Mouse (Mus musculus): ENCODE results near the gene Dyrk1a.
A peak's percentile ranks its signal among the peaks of the same experiment; 100 is the strongest.

The Dyrk1a gene

GRCm38 (mm10) chr16:94569229-94570176 is at the start of gene Dyrk1a:
TSS of gene Dyrk1a (plus strand) at chr16:94570010.
- peak; percentile 97 for DNase-seq

GRCm38 (mm10) chr16:94523594-94524377 is 46.0 kb upstream of the Dyrk1a start:
- no peak for DNase-seq

GRCm38 (mm10) chr16:94524691-94525090 is 45.1 kb upstream of the Dyrk1a start:
- no peak for DNase-seq

GRCm38 (mm10) chr16:94525955-94526343 is 43.9 kb upstream of the Dyrk1a start:
- DNase-seq: no peak

GRCm38 (mm10) chr16:94526344-94527151 is 43.3 kb upstream of the Dyrk1a start, which contains the start of gene Vps26c:
TSS of gene Vps26c (minus strand) at chr16:94526830.
- DNase-seq: peak; percentile 96

- DNase-seq: no peak
Observed at GRCm38 (mm10) chr16:94527152-94527534, 42.7 kb upstream of the Dyrk1a start.

GRCm38 (mm10) chr16:94527546-94527945 is 42.3 kb upstream of the Dyrk1a start:
- DNase-seq: no peak

- no peak for DNase-seq
Observed at GRCm38 (mm10) chr16:94531268-94531667, 38.5 kb upstream of the Dyrk1a start.

- no peak for DNase-seq
Observed at GRCm38 (mm10) chr16:94533679-94534078, 36.1 kb upstream of the Dyrk1a start.

GRCm38 (mm10) chr16:94535716-94536115 is 34.1 kb upstream of the Dyrk1a start:
- no peak for DNase-seq

- peak; percentile 57 for DNase-seq
Observed at GRCm38 (mm10) chr16:94536417-94537158, 33.2 kb upstream of the Dyrk1a start.

GRCm38 (mm10) chr16:94537159-94537527 is 32.7 kb upstream of the Dyrk1a start:
- no peak for DNase-seq

GRCm38 (mm10) chr16:94540140-94540539 is 29.7 kb upstream of the Dyrk1a start:
- DNase-seq: no peak

GRCm38 (mm10) chr16:94542898-94543297 is 26.9 kb upstream of the Dyrk1a start:
- no peak for DNase-seq

GRCm38 (mm10) chr16:94544540-94545105 is 25.2 kb upstream of the Dyrk1a start:
- no peak for DNase-seq

- DNase-seq: no peak
Observed at GRCm38 (mm10) chr16:94545781-94546562, 23.8 kb upstream of the Dyrk1a start.

GRCm38 (mm10) chr16:94549813-94550212 is 20.0 kb upstream of the Dyrk1a start:
- DNase-seq: no peak

- DNase-seq: no peak
Observed at GRCm38 (mm10) chr16:94551934-94552333, 17.9 kb upstream of the Dyrk1a start.

- DNase-seq: no peak
Observed at GRCm38 (mm10) chr16:94555346-94555745, 14.5 kb upstream of the Dyrk1a start.

- DNase-seq: no peak
Observed at GRCm38 (mm10) chr16:94556228-94556627, 13.6 kb upstream of the Dyrk1a start.

- no peak for DNase-seq
Observed at GRCm38 (mm10) chr16:94559282-94559681, 10.5 kb upstream of the Dyrk1a start.

All from cerebellum, adult 8-10 months (tissue).